27 mouse cellular contexts compared by ENCODE assay signal in the genomic region with DNA sequence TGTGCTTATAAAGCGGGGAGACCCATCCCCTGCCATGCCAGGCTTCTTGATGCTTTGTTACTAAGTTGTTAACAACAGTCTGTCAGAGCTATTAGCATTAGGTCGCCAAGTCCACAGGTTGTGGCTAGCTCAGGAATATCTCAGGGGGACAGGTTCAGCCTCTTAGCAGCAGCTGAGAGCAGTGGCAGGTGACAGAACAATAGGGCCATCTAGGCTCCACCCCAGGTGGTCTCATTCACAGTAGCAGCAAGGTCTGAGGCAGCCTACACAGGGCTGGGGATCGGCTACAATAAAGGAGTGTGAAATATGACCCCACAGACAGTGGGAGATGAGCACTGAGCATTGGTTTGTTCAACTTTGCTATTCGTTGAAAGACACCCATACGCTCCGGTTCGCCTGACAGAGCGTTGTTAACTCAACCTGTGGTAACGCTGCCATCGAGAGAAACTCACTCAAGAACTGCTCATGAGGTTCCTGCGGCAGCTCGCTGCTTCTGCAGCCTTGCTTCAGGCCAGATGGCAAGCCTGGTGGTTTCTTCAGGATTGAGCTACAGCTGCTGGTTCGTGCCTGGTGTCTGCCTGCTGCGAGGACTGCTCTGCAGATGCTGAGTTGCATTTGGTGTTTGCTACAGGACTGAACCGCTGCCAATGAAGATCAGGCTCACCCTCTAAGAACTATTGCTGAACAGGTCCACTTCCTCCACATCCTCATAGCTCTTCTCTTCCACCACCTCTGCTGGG. TPM values are rescaled to one million over a fixed set of nuclear protein-coding genes. Genes with fewer than 3 reads are reported as not detected.
DNase-seq lines count a peak whose midpoint lies in the region; ATAC-seq and TF ChIP-seq lines count a peak whose summit lies in the region.
"Had no signal": no experiment of that assay in that cellular context is flagged by ENCODE, and none has a peak within 500 bp of the region (broad histone marks: within the 10 kb centered on the region; RNA-seq: fewer than 3 reads in every experiment).

No protein-coding gene starts in this region.

- WGBS in liver, postnatal 0 days (ENCODE audit: insufficient replicate concordance), result 68% methylated on average over 15 of the region's 15 CpGs
- 60% methylated on average over 15 of the region's 15 CpGs for WGBS in liver, embryonic 12.5 days (ENCODE audit: insufficient replicate concordance)
- 82% methylated on average over 15 of the region's 15 CpGs for WGBS in heart, adult 2 months

- no peaks in the 10 kb centered on the region for H3K27me3 ChIP-seq in liver, postnatal 0 days (ENCODE audit: insufficient read depth, low read length)
- H3K27me3 ChIP-seq in liver, embryonic 12.5 days (replicated peaks), result peaks cover 43% of the 10 kb centered on the region
- no peaks in the 10 kb centered on the region for H3K27me3 ChIP-seq in ES-Bruce4 (ENCODE audit: control insufficient read depth, insufficient read depth, low read length, poor library complexity, severe bottlenecking)
- H3K27me3 ChIP-seq in heart, adult 2 months (ENCODE audit: control insufficient read depth, insufficient read depth, low read length), result no peaks in the 10 kb centered on the region
- H3K27me3 ChIP-seq: embryonic facial prominence, embryonic 15.5 days; forebrain, embryonic 15.5 days; heart, embryonic 13.5 days had no signal

- intact Hi-C loops in heart, adult 2 months (cut with DNase I), result no loop called here

- no peaks in the 10 kb centered on the region for H3K9me3 ChIP-seq in liver, postnatal 0 days (ENCODE audit: low read length)
- no peaks in the 10 kb centered on the region for H3K9me3 ChIP-seq in liver, embryonic 12.5 days (replicated peaks)
- H3K9me3 ChIP-seq in ES-Bruce4 (replicated peaks; ENCODE audit: control insufficient read depth, insufficient read depth, low read length, poor library complexity, severe bottlenecking), result no peaks in the 10 kb centered on the region
- H3K9me3 ChIP-seq: embryonic facial prominence, embryonic 15.5 days; forebrain, embryonic 15.5 days; heart, embryonic 10.5 days had no signal

- no peak for TF ChIP-seq CTCF in liver, postnatal 0 days (IDR thresholded peaks at IDR 0.05; ENCODE audit: low read depth)
- no peak for TF ChIP-seq CTCF in ES-Bruce4 (IDR thresholded peaks at IDR 0.05; ENCODE audit: low read depth, low read length)
- no peak for TF ChIP-seq CTCF in heart, adult 2 months (IDR thresholded peaks at IDR 0.05)

- DNase-seq in liver, postnatal 0 days, result no peak
- DNase-seq in WW6 (ENCODE audit: low read depth, low spot score), result peak; percentile 80
- DNase-seq in heart, adult 2 months, result no peak
- DNase-seq: adrenal gland, adult 2 months; adrenal gland, postnatal 14 days; B cell, adult 2 months; cerebellum, adult 11 months; cerebellum, adult 2 months; cerebellum, adult 9-11 months; cerebellum, postnatal 25 days; gastrocnemius, postnatal 25 days; heart, adult 18-20 months; kidney, adult 18-20 months had no signal

- H3K36me3 ChIP-seq in liver, postnatal 0 days (replicated peaks; ENCODE audit: insufficient read depth, low read length), result no peaks in the 10 kb centered on the region
- H3K36me3 ChIP-seq in liver, embryonic 12.5 days, result no peaks in the 10 kb centered on the region
- no peaks in the 10 kb centered on the region for H3K36me3 ChIP-seq in ES-Bruce4 (ENCODE audit: control insufficient read depth, insufficient read depth, low read length, poor library complexity, severe bottlenecking)
- no peaks in the 10 kb centered on the region for H3K36me3 ChIP-seq in heart, adult 2 months (ENCODE audit: control insufficient read depth, insufficient read depth, low read length)
- H3K36me3 ChIP-seq: embryonic facial prominence, embryonic 12.5 days; embryonic facial prominence, embryonic 15.5 days; forebrain, embryonic 15.5 days; heart, embryonic 10.5 days; heart, embryonic 13.5 days; hindbrain, embryonic 13.5 days had no signal

- no peak for TF ChIP-seq POLR2A in ES-Bruce4 (IDR thresholded peaks at IDR 0.05; ENCODE audit: insufficient read depth, low read length)
- TF ChIP-seq POLR2A in heart, adult 2 months (IDR thresholded peaks at IDR 0.05; ENCODE audit: insufficient read depth, low read depth, low read length), result no peak

- no peak overlapping the region for H3K9ac ChIP-seq in liver, postnatal 0 days (replicated peaks)
- H3K9ac ChIP-seq in liver, embryonic 12.5 days, result no peak overlapping the region
- H3K9ac ChIP-seq in ES-Bruce4 (ENCODE audit: low read depth, poor library complexity, severe bottlenecking), result no peak overlapping the region
- no peak overlapping the region for H3K9ac ChIP-seq in heart, adult 2 months (ENCODE audit: low read depth, low read length)
- H3K9ac ChIP-seq: embryonic facial prominence, embryonic 12.5 days; embryonic facial prominence, embryonic 15.5 days; forebrain, embryonic 15.5 days; heart, embryonic 13.5 days; hindbrain, embryonic 13.5 days had no signal

- no peak for TF ChIP-seq EP300 in liver, postnatal 0 days (IDR thresholded peaks at IDR 0.05; ENCODE audit: low read depth)
- TF ChIP-seq EP300 in ES-Bruce4 (IDR thresholded peaks at IDR 0.05; ENCODE audit: insufficient read depth, low read depth, low read length), result peak; percentile 92
- TF ChIP-seq EP300 in heart, adult 2 months (IDR thresholded peaks at IDR 0.05; ENCODE audit: insufficient read depth, low read depth, low read length), result no peak

- H3K4me2 ChIP-seq in liver, postnatal 0 days (ENCODE audit: low read depth, low read length), result no peak overlapping the region
- no peak overlapping the region for H3K4me2 ChIP-seq in liver, embryonic 12.5 days
- H3K4me2 ChIP-seq: embryonic facial prominence, embryonic 12.5 days; embryonic facial prominence, embryonic 15.5 days; forebrain, embryonic 15.5 days; heart, embryonic 13.5 days; hindbrain, embryonic 13.5 days had no signal

- ATAC-seq in liver, postnatal 0 days, result no peak
- ATAC-seq in liver, embryonic 12.5 days, result no peak
- ATAC-seq in CD4-positive, CD25-positive, alpha-beta regulatory T cell, adult 4 months, result no peak
- ATAC-seq: forebrain, embryonic 15.5 days; hindbrain, postnatal 0 days; inflammation-experienced regulatory T-cells, adult 6 months had no signal

- peaks cover 10% of the 10 kb centered on the region; the same call in 1 of the 2 replicates for H3K4me1 ChIP-seq in liver, postnatal 0 days (ENCODE audit: insufficient read depth)
- peaks cover 10% of the 10 kb centered on the region; the same call in 1 of the 2 replicates for H3K4me1 ChIP-seq in liver, embryonic 12.5 days
- H3K4me1 ChIP-seq in ES-Bruce4 (ENCODE audit: control insufficient read depth, insufficient read depth, low read length), result peaks cover 17% of the 10 kb centered on the region
- H3K4me1 ChIP-seq in heart, adult 2 months (ENCODE audit: control insufficient read depth, insufficient read depth, low read length), result peaks cover 4% of the 10 kb centered on the region; the same call in 1 of the 2 replicates

- H3K79me2 ChIP-seq in heart, adult 2 months (replicated peaks; ENCODE audit: control insufficient read depth, insufficient read depth, low read length), result no peaks in the 10 kb centered on the region

- 0 out of 2 replicates have a peak overlapping the region, but pooled peaks have one; percentile 3 for H3K27ac ChIP-seq in liver, postnatal 0 days (ENCODE audit: low read depth)
- H3K27ac ChIP-seq in liver, embryonic 12.5 days, result no peak overlapping the region
- H3K27ac ChIP-seq in ES-Bruce4 (ENCODE audit: insufficient read depth, low read length), result peak overlapping the region; percentile 63
- H3K27ac ChIP-seq in heart, adult 2 months, result no peak overlapping the region
- H3K27ac ChIP-seq: embryonic facial prominence, embryonic 12.5 days; embryonic facial prominence, embryonic 15.5 days; forebrain, embryonic 15.5 days; heart, embryonic 10.5 days; heart, embryonic 13.5 days; hindbrain, embryonic 13.5 days; hindbrain, postnatal 0 days had no signal

- H3K4me3 ChIP-seq in liver, postnatal 0 days (ENCODE audit: low read depth, low read length), result no peak overlapping the region
- H3K4me3 ChIP-seq in liver, embryonic 12.5 days, result no peak overlapping the region
- H3K4me3 ChIP-seq in ES-Bruce4 (ENCODE audit: low read depth, low read length), result no peak overlapping the region
- H3K4me3 ChIP-seq in heart, adult 2 months, result no peak overlapping the region
- H3K4me3 ChIP-seq: embryonic facial prominence, embryonic 12.5 days; embryonic facial prominence, embryonic 15.5 days; forebrain, embryonic 15.5 days; heart, embryonic 10.5 days; heart, embryonic 13.5 days; hindbrain, embryonic 13.5 days had no signal

RNA-seq across cellular contexts. Expression of gene Epha2, which starts 30.7 kb away (rescaled TPM):
- 1.5 and 2.4 TPM in 2 replicates for polyA plus RNA-seq in liver, postnatal 0 days (2015; fragmentation: Nextera tagmentation; extraction: Ambion mirVana)
- 2.1 TPM in 2 replicates for polyA plus RNA-seq in liver, embryonic 12.5 days (2016; fragmentation: Nextera tagmentation; extraction: Ambion mirVana)
- polyA plus RNA-seq in ES-Bruce4 (2011; ENCODE audit: insufficient read depth, insufficient read length, low read depth, missing spikeins), result 44.7 and 51.3 TPM in 2 replicates
- total RNA-seq in heart, adult 2 months (2021), result 1 to 10 TPM; 5.5 to 7.7 TPM
- 7.0 and 8.7 TPM in 2 replicates for polyA plus RNA-seq in heart, adult 2 months (2012; rRNA removed)
- under 1 TPM in 1 of 2 experiments, not detected in 1; 0.34 TPM for polyA plus RNA-seq in CD4-positive, CD25-positive, alpha-beta regulatory T cell, adult 4 months (2017; shearing (Covaris generic))
- total RNA-seq: hematopoietic stem cell, adult 5-6 weeks had no signal
- polyA plus RNA-seq: inflammation-experienced regulatory T-cells, adult 6 months had no signal

RNA-seq across cellular contexts. Expression of gene Arhgef19, which starts 31.1 kb away (rescaled TPM):
- polyA plus RNA-seq in liver, postnatal 0 days (2015; fragmentation: Nextera tagmentation; extraction: Ambion mirVana), result 3.0 and 4.2 TPM in 2 replicates
- polyA plus RNA-seq in liver, embryonic 12.5 days (2016; fragmentation: Nextera tagmentation; extraction: Ambion mirVana), result 1.9 and 2.4 TPM in 2 replicates
- 7.5 and 8.3 TPM in 2 replicates for polyA plus RNA-seq in ES-Bruce4 (2011; ENCODE audit: insufficient read depth, insufficient read length, low read depth, missing spikeins)
- total RNA-seq in heart, adult 2 months (2021), result 10 to 100 TPM; 37.7 to 40.1 TPM
- polyA plus RNA-seq in heart, adult 2 months (2012; rRNA removed), result 22.4 and 39.6 TPM in 2 replicates
- polyA plus RNA-seq in CD4-positive, CD25-positive, alpha-beta regulatory T cell, adult 4 months (2017; shearing (Covaris generic)), result not detected
- total RNA-seq: common myeloid progenitor, adult 5-6 weeks; hematopoietic stem cell, adult 5-6 weeks; MEL had no signal
- polyA plus RNA-seq: inflammation-experienced regulatory T-cells, adult 6 months had no signal

RNA-seq across cellular contexts. Expression of gene Rsg1, which starts 56.6 kb away (rescaled TPM):
- 0.43 and 0.79 TPM in 2 replicates for polyA plus RNA-seq in liver, postnatal 0 days (2015; fragmentation: Nextera tagmentation; extraction: Ambion mirVana)
- polyA plus RNA-seq in liver, embryonic 12.5 days (2016; fragmentation: Nextera tagmentation; extraction: Ambion mirVana), result 3.3 and 3.5 TPM in 2 replicates
- polyA plus RNA-seq in ES-Bruce4 (2011; ENCODE audit: insufficient read depth, insufficient read length, low read depth, missing spikeins), result 1.6 and 2.8 TPM in 2 replicates
- total RNA-seq in heart, adult 2 months (2021), result under 1 TPM; 0.42 to 0.52 TPM
- 0.88 and 1.1 TPM in 2 replicates for polyA plus RNA-seq in heart, adult 2 months (2012; rRNA removed)
- polyA plus RNA-seq in CD4-positive, CD25-positive, alpha-beta regulatory T cell, adult 4 months (2017; shearing (Covaris generic)), result 1 to 10 TPM; 3.0 to 4.7 TPM

Comparison
In these comparisons a context has a peak if more than half of its experiments do, and no peak if none do; other contexts are left out.
1. H3K27ac ChIP-seq: peak in liver, postnatal 0 days (single experiment) and ES-Bruce4 (single experiment); none in liver, embryonic 12.5 days (single experiment) and heart, adult 2 months (single experiment).